Mouse (Mus musculus) erythroblast, adult 5-6 weeks (primary cell): ENCODE results near the gene Mitf. TPM values are rescaled to one million over a fixed set of nuclear protein-coding genes. Genes with fewer than 3 reads are reported as not detected.

Experiments
- ATAC-seq: replicated peaks from 2 replicates; pipeline ENCODE4 v1.8.0; 2016; ENCODE audit warnings: moderate number of reproducible peaks, mild to moderate bottlenecking, moderate TSS enrichment, inconsistent platforms; ENCODE audit not compliant: poor library complexity, low FRiP score, severe bottlenecking
- total RNA-seq, 2 experiments: library from RNA; stranded (forward) in 1 of 2; stranded (reverse) in 1 of 2; fragments of 150-400 nt in 1 of 2; fragments of 200-764, 138-1000 nt in 1 of 2; gene quantifications; 2 replicates each; pipeline versions ENCODE4 v1.2.3 to v1.2.4; 2015 to 2017; ENCODE audit warnings: low replicate concordance in 2 of 2

The Mitf gene
- total RNA-seq, 2 experiments from 2014 or later: 1.2 to 2.5 TPM

DNA sequence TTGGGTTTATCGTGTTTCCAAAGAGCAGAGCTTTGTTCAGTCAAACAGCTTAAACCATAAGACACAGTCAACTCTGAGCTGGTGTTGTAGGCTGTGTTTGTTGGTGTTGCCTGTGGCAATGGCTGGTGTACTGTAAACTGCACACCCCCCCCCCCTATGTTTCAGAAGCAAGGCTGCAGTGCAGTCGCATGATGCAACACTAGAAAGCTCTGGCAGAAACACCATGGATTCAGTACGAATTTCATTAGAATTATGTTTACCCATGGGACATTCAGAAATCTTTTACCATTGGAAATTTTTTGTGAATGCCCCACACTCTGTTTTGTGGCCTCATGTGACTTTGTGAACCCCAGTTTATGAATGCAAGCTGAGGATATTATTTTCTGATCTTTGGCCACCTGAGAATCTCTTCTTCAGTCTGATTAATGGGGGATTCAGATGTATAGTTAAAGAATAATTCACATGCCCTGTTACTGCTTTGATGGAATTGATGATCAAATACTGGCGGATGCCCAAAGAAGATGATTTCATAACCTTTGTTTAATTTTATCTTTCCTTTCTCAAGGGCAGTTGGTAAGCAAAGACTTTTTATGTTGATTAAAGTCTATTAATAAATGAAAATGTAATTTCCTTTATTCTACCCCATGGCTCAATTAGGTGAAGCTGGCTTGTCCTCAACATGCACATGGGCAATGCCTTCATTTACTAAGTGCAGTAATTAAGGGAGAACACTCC lies 64.6 kb downstream of the Mitf start:
- no peak for ATAC-seq

DNA sequence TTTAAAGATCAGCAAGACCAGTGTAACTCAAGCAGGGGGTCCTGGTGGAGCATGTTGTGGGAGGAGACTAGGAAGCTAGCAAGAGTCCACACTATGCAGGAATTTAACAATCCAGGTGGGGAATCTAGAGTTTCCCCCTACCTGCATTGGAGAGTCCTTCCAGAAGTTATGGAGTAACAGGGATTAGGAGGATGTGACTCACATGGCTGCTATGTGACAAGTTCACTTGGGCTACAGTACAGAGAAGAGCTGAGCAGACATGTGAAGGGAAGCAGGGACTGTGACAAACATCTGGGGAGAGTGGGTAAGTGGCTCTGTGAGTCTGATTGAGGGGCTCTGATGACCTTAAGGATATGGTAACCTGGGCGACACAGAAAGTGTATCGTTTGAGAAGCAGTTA lies 66.2 kb downstream of the Mitf start:
- ATAC-seq: no peak

DNA sequence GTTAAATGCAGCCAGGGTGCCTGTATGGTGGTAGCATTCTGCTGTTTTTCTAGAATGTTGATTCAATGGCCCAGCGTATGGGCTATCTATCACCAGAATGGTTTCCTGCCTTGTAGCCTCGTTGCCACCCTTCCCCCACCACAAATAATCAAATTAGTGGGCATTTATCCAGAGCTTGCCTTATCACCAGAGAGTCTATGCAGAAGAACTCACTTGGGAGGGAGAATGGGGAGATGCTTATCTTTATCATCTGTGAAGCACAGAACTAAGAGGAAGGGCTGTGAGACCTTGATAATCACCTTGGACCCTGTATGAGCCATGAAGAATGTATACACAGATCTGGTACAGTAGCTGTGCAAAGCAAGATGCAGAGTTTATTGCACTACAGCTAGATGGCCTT lies 70.1 kb downstream of the Mitf start:
- no peak for ATAC-seq

DNA sequence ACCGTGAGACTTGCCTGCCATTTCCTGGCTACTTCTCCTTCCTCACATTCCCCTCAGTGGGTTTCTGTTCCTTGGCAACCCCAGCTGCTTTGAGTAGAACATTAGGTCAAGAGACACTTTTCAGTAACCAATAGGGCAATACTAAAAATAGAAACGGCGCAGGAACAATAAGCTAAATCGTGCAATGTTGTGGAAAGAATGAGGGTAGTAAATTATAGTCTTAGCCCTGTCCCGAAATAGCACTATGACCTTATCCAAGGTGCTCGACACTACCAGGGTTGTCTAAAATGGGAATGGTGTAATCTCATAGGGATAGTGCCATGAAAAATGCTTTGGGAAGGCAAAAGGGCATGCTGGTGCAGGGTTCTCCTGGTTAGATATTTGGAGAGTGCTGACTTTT lies 70.6 kb downstream of the Mitf start:
- no peak for ATAC-seq

DNA sequence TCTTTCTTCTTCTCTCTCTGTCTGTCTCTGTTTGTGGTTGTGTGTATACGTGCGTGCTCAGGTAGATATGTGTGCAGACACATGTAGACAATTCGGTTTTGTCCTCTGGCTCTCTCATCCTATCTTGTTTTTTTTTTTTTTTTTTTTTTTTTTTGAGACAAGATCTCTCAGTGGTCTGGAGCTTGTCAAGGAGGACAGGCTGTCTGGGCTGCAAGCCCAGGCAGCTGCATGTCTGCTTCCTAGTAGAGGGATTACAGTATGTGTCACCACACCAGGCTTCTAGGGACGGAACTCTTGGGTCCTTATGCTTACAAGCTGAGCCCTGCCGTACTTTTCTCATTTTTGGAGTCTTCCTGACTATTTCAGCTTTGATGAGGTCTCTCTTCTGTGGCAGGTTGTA lies 73.5 kb downstream of the Mitf start:
- ATAC-seq: no peak

DNA sequence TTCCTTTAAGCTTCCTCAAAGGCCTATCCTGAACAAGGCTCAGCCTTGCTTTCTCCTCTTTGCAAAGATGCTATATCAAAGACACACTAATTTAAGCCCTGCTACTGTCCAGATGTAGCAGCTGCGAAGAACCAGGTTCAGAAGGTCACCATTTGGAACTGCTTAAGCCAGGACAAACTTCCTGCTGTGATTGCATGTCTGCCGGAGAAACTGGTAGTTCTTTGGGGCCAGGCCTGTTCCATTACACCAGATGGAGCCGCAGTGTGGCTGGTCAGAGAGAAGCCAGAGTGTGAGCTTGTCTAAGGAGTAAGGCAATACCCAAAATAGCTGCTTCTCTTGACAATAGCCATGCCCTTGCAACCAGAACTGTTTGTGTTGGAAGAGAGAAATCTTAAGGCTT lies 75.1 kb downstream of the Mitf start:
- no peak for ATAC-seq

DNA sequence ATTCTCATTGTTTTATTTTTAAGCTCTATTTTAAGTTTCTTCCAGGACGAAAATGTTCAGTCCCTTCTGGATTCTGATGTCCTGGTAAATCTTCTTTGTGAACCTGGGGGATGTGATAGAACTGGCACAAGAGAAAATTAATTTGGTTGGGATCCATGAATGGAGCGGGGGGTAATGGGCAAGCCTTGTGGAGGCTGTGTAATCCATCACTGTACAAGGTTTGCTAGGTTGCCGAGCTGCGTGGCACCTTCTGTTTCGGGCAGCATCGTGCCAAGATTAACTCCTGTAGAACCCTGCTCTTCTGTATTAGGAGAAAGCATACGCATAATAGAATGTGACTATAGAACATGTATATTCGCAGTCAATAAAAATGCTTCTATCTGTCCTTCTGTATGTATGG lies 76.1 kb downstream of the Mitf start:
- ATAC-seq: no peak

DNA sequence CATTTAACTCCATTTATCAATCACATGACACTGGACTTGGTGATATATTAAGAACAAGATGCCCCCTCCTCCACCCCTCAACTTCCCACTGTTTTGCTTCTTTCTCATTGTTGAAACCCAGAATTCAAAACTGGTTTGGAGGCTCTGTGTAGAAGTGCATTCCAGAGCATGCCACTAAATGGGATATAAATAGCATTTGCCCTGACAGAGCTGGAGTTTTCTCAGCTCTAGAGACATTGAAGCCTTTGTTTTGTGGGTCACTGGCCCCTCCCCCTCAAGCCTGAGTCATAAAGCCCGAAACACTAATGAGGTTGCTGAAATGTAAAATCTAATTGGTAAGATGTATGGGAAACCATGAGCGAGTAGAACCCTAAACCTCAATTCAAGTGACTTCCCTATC lies 76.6 kb downstream of the Mitf start:
- no peak for ATAC-seq

DNA sequence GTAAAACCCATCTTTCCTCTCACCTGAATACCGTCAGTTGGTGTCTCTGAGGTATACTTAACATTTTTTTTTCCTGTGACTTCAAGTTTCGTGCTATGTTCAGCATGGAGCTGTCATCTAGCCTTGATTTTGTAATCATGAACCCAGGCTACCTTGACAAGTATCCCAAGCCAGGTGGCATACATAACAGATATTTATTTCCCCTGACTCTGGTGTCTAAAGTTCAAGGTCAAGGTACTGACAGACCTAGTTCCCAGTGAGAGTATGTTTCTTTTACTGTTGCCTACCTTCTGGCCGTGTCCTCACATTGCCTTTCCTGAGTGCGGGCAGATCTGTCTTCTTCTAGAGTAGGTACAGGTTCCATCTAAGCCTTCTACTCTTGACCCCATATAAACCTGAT lies 78.1 kb downstream of the Mitf start:
- ATAC-seq: no peak

DNA sequence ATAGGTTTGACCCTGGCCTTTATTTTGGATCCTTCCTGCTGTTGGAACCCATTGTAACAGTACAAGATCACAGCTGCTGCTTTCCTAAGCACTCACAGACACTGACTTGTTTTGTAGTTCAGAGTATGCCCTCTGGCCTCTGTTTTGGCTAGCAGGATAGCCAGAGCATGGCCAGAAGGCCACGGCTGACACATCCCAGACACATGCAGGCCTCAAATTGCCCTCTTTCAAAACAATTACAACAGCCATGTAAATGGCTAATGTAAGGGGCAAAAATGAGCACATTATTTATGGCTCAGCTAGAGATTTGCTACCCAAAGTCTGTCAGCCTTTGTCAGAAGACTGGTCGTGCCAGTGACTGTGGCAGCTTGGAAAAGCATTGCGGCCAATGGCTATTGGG lies 78.8 kb downstream of the Mitf start:
- ATAC-seq: no peak

DNA sequence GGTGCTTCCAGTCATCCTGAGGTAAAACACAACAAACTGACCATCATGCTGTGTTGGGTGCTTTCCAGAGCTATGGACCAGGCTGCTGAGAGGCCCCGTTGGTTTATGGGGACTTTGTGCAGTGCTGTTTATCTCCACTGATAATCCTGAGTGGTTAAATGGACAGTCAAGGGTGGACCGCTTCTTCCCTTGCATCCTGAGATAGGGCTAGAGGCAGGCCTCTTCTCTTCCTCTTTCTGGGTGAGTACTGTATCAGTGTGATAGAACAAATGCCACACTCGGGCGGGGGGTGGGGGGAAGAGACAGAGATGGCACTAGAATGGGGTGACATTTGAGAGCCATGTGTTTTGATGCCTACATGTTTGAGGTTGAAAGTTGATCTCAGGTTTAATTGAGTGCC lies 81.0 kb downstream of the Mitf start:
- no peak for ATAC-seq

DNA sequence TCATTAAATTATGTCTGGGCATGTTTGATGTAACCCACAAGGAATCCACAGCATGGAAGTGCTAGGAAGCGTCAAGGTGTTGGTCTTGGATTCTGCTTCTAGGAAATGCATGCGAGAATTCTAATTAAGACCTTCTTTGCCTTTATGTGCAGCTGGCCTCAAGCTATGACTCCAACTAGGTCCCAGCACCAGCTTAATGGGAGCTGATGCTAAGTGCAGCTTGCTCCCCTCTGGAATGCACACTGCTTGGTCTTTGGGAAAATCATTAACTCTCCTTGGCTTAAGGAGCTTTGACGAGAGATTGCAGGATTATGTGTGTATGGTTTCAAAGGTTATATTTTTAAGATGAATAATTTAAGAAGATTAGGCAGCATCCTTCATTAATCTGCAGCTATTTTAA lies 81.7 kb downstream of the Mitf start:
- ATAC-seq: no peak

DNA sequence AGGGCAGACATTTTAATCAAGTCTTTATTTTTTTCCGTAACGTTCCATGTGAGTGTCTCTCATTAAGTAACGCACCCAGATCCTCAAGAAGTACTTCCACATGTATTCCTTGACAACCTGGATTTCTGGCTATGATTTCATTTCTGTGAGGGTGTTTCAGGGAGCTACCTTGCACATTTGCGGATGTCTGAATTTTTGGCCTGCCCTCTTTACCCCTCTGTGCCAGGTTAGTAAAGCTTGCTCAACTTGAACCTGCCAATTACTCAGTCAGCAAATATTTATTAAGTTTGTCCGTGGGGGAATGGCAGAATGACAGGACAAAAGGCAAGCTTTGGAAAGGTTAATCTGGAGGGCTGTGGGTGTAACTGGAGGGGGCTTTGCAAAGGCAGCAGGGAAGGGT lies 86.7 kb downstream of the Mitf start:
- ATAC-seq: no peak

DNA sequence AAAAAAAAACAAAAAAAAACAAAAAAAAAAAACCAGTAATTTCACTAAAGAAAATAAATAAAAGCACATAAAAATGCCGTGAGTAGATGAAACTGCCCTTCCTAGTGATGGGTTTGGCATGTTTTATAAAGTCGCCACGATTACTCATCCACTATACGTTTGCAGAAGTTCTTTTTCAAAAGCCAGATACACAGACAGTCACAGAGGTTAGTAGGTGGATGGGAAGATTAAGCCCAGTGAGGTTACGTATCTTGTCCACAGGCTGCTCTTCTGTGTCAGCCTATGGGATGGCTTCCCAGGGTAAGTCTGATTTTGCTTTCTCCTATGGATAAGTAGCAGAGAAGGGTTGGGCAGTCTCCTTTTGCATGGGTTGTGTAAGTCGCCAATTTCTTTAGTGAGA lies 90.3 kb downstream of the Mitf start:
- ATAC-seq: no peak

DNA sequence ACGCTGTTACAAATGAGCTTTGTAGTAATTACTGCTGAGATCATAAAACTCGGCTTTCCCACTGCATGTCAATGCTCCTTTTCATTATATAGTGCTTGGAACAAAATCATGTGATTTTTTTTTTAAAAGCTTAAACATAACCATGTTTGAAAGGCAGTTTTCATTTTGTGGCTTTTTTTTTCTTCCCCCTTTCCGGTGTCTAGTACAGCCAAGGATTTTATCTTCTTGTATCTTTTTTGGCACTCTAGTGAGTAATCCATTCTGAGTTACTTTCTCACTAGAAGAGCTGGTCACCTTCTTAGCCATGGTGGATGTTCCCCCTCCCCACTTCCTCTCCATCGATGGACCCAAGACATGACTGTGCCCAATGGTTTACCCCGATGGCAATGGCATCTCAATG lies 91.2 kb downstream of the Mitf start:
- no peak for ATAC-seq

DNA sequence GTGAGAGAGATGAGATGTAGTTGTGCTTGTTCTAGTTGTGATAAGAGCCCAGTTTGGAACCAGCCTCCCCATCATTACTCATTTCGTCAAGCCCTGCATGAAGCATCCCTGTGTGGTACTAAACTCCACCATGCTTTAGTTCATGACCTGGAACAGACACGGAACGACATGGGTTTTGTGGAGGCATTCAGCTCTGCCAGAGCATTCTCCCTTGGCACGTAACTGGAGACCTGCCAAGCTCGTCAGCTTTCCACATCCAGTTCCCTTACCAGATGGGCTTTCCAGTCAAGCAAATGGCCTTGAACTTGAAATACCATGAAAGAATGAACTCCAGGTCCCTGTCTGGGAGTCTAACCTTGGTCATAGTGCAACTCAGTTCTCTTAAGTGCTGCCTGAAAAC lies 94.7 kb downstream of the Mitf start:
- no peak for ATAC-seq

DNA sequence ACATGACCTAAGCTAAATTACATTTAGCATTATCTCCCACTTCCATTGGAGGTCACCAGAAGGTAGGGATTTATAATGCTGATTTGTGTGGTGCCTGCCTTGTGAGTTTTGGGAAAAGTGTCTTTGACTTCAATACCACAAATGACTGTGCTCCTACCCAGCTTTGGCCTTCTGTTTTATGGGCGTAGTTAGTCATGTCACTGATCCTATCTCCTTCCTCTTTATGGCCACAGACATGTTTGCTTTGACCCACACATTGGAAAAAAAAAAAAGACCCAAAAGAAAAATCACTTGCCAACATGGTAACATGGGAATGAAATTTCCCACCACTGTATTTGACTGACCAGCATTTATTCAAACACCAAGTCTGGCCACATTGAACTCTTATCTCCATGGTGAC lies 95.4 kb downstream of the Mitf start:
- no peak for ATAC-seq

DNA sequence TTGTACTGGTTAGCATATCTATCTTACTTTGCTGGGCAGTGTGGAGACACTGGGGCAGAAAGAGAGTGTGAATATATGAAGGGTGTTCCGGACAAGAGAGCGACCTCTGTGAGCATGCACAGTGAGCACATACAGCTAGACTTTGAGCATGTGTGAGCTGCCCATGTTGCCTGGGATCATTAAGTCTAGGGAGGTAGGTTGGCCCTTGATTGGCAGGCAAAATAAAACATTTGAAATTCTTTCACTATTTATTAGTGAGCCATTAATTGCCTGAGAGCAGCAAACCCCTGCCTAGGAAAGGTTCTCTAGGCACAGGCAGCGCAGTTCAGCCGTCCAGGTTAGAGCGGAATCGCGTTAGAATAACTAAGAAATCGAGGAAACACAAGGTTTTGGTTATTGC lies 107.9 kb downstream of the Mitf start:
- no peak for ATAC-seq

DNA sequence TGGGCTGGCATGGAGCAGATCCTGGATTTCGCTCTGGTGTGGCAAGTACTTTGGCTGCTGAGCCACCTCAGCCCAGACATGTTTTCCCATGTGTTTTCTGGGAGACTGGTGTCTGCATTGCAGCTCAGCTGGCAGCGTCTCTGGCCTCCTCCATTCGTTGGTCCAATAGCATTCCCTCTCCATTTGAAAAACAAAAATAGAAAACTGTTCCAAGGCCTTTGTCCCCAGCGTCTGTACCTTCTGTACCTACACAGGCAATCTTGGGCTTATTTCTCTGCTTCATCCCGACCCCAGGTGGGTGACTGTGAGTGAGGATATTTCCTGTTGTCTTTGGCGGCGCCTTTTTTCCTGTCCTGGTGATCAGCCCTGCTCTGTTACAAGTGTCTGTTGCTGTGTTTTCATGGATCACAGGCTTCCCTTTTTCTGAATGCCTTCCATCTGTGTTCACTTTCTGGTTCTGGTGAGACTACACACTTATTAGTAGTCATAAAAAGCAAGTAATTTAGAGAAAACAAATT lies 109.6 kb downstream of the Mitf start:
- ATAC-seq: no peak

DNA sequence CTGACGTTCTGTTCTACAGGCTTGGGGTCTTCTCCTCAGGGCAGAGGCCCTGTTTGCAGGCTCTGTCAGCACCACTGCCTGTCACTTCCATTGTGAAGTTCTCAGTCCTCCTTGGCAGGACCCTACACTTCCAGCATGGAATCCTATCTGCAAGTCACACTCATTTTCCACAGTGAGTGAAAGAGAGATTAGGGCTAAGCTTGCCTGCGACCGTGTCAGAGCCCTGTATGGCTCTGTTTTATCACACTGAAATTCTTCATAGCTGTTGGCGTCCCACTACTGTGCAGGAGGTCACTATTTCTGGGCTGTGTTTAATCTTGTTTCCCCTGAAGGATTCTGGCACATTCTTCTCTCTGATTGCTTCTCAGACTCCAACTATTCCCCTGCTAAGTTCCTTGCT lies 111.2 kb downstream of the Mitf start:
- ATAC-seq: no peak

DNA sequence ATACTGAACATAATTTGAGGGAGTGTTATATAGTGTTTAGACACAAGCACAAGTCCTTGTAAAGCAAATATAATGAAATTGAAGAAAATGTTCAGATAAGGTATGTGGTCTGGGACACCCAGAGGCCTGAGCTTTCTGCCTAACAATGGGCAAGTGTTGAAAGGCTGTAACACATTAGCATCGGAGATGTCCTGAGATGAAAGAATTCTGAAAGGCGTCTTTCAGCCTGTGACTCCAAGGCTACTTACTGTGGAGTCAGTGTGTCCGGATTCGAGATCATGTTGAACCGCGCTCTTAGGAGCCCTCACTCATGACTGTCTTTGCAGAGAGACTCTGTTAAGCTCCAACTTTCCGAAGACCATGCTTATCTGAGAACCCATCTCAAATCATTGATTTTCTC lies 111.6 kb downstream of the Mitf start:
- no peak for ATAC-seq

DNA sequence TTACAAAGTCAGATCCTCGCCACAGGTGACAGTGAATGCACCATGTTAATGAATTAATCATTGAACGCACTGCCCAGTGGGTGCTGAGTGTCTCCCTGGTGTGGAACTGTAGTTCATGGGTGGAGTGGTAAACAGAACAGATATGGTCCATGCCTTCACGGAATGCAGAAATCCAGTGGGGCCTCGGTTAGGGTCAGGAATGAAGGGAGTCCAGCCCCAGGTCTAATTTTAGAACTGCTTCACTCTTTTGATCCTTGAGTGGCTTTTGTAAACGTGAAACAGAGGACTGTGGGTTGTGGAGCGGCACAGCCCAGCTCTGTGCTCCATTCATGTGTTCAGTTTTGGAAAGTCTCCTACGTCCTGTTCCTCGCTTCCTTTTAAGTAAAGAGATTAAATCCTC lies 112.4 kb downstream of the Mitf start:
- no peak for ATAC-seq
